Mouse (Mus musculus) cerebellum, adult 11 months (tissue): ENCODE results near the gene Cenpm.
A peak's percentile ranks its signal among the peaks of the same experiment; 100 is the strongest.
"Not testable (repeated sequence)": the region's sequence is repeated elsewhere in the genome, so short reads cannot be mapped to it uniquely, and the experiment has no call there.

Experiments
- DNase-seq: peaks from one replicate; pipeline ENCODE4 v3.0.0; 2022

The Cenpm gene

GRCm38 (mm10) chr15:82244115-82244804 is at the start of gene Cenpm:
Gene Cenpm (minus strand): TSS chr15:82244748.
- peak; percentile 89 for DNase-seq

GRCm38 (mm10) chr15:82294059-82294458 is 49.5 kb upstream of the Cenpm start:
- no peak for DNase-seq

DNA sequence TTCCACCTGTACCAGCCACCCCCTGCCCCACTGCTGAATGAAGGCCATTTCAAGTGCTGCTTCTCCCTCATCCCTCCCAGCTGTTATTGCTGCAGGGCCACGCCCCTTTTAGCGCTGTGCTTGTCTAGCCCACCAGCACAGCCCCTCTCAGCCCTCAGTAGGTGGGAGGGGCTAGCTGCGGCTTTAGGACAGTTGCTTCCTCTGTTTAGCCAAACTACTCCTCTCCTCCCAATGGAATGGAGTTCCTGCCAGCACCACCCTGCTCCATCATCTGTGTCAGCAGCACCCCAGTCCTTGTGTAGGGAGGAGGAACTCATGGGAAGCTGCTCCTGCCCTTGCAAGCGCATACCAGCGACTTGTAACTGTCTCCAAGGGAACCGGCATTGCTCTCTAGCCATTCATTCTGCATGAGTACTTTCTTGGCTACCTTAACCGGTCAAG is 48.7 kb upstream of the Cenpm start:
- DNase-seq: no peak

GRCm38 (mm10) chr15:82292851-82293250 is 48.3 kb upstream of the Cenpm start:
- no peak for DNase-seq

DNA sequence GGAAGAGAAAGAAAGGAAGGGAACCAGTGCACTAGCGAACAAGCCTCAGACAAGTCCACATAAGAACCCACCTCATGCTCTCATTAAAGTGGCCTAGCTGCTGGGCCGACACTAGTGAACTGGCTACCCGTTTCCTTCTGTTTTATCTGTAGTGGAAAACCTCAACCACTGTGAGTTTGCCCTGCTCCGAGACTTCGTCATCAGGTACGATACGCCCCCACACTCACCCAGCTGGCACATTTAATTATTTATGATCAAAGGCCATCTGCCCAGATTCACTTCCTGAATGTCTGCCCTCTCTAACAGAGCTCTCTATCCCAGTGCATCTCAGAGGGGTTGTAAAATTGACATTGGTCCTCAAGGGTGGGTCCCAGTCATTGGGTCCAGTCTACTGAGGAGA is 45.7 kb upstream of the Cenpm start:
- no peak for DNase-seq

DNA sequence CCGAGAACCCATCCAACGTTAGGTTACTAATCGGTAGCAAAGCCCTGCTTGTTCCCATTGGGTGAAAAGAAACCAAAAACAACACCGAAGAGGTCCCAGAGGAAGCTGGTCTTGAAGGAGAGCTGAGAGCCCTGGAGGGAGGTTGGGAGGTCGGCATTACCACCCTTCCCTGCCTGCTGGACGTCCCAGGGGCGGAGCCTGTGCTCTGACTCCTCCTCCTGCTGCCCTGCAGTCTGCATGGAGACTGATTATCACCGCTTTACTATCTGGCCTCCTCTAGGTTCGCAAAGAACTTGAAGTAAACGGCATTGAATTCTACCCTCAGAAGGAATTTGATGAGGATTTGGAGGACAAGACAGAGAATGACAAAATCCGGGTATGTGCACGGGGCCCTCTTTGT is 41.6 kb upstream of the Cenpm start:
- DNase-seq: no peak

GRCm38 (mm10) chr15:82280638-82281037 is 36.1 kb upstream of the Cenpm start:
- DNase-seq: no peak

DNA sequence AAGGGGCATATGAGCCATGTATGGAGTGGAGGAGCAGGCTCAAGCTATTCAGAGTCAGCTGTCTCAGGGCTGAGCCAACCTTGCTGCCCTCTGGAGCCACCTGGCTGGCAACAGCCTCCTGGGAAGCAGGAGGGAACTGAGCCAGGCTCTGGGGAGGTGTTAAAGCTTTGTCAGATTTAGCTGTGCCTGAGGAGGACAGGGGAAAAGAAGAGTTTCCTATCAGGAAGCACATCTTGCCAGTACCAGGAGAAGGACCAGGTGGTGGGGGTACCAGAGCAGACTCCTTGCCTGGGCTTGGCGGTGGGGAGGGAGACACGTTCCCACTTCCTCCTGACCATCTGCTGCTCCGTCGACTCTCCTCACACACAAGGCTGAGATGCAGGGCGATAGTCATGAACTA is 33.0 kb upstream of the Cenpm start:
- DNase-seq: peak; percentile 84

GRCm38 (mm10) chr15:82274927-82275901 is 30.7 kb upstream of the Cenpm start:
- DNase-seq: peak; percentile 83

DNA sequence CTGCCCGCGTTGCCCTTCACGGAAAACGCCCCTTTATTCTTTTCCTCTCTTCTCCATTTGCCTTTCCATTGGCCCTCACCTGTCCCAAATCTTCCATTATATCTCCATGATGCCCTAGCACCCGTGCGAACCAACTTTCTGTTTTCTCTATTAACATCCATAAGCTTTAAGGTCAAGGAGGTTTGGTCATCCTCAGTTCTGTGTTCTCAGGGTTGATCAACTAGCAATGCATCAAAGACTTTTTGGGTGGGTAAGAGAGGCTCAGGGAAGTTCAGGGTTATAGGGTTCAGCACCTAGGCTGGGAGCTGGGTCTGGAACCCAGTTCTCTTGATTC is 30.0 kb upstream of the Cenpm start, which contains the start of gene Sept3:
Gene Sept3, plus strand, starts transcription at position 301 of the 334 bp plus-strand sequence.
- DNase-seq: no peak

DNA sequence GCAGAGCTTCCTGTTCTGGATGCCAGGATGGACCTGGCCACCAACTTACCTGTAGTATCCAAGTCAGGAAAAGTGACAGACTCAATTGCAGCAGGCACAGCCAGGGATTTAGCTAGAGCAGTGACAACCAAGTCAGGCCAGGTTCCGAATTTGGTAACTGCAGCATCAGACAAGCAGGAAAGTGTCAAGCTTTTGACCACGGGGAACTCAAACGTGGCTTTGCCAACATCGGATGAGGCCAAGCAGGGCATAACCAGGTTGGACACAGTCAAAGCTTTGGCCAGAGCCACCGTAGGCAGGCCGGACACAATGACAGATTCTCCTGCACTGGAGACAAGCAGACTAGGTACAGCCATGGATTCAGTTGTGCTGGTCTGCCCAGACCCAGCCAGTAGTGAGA is 27.7 kb upstream of the Cenpm start:
- no peak for DNase-seq

DNA sequence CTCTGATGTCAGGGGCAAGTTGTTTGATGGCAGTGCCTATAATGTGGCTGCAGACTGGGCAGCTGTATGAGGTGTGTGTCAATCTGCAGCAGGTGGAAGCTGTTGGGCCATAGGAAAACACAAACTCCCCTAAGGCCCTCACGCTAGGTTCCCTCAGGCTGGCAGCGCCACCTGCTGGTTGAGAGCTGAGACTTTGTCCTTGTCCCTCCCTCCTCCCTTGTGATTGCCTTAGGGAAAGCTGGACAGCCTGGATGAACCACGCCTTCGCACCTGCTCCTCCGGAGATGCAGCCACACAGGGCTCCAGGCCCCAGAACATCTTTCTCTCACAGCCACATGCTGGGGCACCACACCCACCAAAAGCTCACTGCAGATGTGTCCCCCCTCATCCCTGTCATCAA is 26.7 kb upstream of the Cenpm start:
- DNase-seq: peak; percentile 80

DNA sequence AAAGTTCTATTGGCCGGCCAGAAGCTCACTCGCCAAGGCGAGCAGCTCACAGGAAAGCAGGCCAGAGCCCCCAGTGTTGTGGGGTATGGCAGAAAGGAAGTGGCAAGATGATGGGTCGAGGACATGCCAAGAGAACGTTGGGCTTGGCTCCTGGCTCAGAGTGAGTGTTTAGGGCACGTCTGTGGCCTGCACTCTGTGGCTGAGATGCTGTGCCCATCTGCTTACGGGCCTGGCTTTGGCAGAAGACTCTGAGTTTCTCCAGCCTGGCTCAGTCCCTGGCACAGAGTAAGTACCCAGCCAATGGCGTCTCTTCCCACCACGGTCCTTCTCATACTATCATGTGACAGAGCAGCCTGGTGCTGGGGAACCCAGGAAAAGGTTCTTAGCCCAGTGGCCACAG is 24.2 kb upstream of the Cenpm start:
- DNase-seq: peak; percentile 64

DNA sequence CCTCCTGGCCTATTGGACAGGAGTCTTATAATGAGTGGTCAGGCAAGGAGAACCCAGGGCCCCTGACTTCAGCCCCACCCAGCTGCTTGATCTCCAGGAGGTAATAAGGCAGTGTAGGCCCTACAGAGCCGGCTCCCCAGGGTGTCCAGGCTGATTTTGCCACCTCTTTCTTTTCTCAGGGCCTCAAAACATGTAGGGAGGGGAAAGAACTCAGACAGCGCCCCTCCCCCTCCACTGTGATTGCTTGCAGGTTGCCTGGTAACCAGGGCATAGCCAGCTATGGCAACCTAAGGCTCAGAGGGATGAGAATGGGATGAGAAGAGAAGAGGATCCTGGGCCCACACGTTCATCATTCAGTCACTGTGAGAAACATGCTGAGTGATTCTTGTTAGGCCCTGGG is 23.6 kb upstream of the Cenpm start:
- no peak for DNase-seq

DNA sequence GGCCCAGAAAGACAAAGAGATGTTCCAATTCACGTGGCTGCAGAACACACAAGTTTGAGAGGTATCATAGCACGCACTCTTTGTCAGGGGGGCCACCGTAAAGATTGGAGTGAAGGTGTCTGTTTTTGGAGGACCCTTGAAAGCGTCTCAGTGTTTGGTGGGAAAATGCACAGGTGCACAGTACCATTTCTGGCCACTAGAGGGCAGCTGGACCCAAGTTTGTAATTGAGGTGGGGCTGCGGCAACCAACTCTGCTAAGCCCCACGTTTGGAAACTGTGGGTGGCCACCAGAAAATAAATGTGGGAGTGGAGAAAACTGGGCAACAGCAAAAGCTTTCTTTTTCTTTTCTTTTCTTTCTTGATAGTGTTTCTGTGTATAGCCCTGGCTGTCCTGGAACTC is 21.8 kb upstream of the Cenpm start:
- peak; percentile 65 for DNase-seq

- DNase-seq: peak; percentile 65
These were observed 15.0 kb upstream of the Cenpm start for GRCm38 (mm10) chr15:82259510-82259909.

DNA sequence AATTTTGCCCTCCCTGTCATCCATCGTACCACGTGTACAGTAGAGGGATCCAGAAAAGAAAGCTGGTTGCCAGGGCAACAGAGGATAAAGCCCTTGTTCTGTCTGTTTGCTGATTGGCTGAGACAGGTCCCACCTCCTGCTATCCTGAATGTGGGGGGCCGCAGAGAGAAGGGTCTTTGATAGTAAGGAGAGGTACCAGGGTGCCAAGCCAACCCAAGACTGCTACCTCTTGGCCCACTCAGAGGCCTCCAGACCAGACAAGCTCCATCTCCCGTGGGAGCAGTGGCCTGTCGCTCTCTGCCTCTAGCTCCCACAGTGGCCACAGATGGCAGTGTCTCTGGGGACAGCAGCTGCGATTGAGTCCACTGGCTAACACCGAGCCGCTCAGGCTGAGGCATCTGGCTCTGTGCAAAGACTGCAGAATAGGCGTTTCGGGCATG is 11.4 kb upstream of the Cenpm start:
- peak; percentile 69 for DNase-seq

GRCm38 (mm10) chr15:82255248-82255647 is 10.7 kb upstream of the Cenpm start:
- no peak for DNase-seq

GRCm38 (mm10) chr15:82252097-82252496 is 7.5 kb upstream of the Cenpm start, which contains the start of gene 1500009C09Rik:
Gene 1500009C09Rik (plus strand): TSS chr15:82252397.
- DNase-seq: no peak

- DNase-seq: no peak
These were observed 7.0 kb upstream of the Cenpm start for GRCm38 (mm10) chr15:82251579-82251978.

DNA sequence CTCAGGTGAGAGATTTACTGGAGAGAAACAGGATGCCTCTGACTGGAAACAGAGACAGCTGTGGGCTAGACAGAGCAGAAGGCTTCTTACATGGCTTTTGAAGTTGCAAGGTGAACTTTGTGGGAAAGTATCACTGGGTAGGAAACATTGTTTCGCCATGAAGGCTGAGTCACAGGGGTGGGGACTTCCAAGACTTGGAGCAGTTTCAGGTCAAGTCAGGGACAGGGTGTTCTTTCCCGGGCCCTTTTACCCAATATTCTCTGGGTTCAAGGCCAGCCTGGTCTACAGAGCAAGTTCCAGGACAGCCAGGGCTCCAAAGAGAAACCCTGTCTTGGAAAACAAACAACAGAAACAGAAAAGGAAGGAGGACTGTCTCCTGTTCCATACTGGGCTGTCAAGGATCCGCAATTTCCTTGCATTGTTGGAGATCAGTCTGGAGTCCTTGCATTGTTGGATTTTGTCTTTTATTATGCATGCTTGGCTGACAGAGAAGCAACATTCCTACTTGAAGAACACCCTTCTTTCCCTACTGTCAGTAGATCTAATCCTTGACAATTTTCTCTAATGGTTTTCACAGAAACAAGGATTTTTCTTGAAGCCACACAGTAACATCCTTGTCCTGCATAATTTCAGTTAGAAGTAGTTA is 2.7 kb upstream of the Cenpm start:
- DNase-seq: no peak

DNA sequence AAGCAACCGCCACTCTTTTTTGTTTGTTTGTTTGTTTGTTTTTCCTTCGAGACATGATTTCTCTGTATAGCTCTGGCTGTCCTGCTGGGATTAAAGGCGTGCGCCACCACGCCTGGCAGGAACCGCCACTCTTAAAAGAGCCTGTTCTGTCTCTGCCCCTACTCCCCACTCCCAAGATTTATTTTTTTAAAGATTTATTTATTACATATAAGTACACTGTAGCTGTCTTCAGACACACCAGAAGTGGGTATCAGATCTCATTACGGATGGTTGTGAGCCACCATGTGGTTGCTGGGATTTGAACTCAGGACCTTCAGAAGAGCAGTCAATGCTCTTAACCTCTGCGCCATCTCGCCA is 235 bp upstream of the Cenpm start:
- DNase-seq: not testable (repeated sequence)

DNA sequence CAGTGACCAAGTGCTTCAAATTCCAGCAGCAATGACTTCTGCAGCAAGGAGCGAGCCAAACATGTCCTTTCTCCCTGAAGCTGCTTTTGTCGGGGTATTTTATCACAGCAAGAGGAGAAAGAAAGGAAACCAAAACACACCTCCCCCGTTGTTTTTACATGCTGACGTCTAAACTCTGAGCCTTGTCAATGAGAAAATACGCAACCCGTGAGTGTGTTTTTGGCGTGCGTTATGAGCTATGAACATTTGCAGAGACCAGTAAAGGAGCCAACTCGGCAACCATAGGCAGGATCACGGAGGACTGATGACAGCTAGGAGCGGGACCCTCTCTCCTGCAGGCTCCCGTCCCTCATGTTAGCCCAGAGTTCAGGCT is 820 bp downstream of the Cenpm start:
- DNase-seq: no peak

- no peak for DNase-seq
These were observed 1.2 kb downstream of the Cenpm start for GRCm38 (mm10) chr15:82243311-82243710.
